Mouse (Mus musculus): Measurements from ENCODE around the gene Sdhb. TPM values are rescaled to one million over a fixed set of nuclear protein-coding genes. Genes with fewer than 3 reads are reported as not detected.

The Sdhb gene
- total RNA-seq, 1 experiment from 2014 or later, result 69.8 TPM

DNA sequence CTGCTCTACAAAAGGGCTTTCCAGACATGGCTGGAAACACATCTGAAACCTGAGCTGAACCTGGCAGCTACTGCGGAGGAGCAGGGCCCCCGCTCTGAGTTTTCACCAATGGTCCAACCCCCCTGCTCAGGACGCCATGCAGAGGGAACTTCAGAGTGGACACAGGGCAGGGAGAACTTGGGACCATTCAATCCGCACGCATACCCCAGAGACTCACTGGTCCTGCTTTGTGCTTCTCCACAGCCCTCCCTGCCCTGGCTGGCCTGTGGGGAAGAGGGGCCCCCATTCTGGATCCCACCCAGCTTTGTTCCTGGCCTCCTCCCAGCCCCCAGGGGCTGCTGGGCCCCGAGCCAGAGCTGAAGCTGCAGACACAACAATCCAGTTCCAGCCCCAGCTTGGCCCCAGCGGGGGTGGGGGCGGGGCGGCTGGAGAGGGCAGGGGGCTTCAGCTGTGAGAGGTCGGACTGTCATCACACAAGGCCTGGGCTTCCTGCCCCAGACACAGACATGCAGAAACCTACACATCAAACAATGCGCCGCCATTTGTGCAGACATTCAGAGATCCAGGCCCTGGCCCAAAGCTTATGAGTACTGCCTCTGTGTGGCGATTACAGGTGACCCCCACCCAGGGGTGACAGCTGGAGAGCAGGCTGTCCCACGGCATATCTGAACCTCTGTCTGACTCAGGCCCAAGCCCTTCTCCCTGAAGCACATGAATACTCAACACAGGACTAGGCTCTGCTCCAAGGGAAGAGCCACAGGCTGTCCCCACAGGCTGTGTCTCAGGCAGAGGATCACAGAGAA, 60.0 kb downstream of the Sdhb start:
- ATAC-seq (replicated peaks in 1 of 2; ENCODE audit: insufficient read depth in 1 of 2, low FRiP score in 2 of 2, low TSS enrichment in 1 of 2, low read depth in 1 of 2, poor library complexity in 2 of 2, severe bottlenecking in 2 of 2), result no peak

GRCm38 (mm10) chr4:141021614-141021929, 60.6 kb downstream of the Sdhb start:
- ATAC-seq (replicated peaks in 1 of 2; ENCODE audit: insufficient read depth in 1 of 2, low FRiP score in 2 of 2, low TSS enrichment in 1 of 2, low read depth in 1 of 2, poor library complexity in 2 of 2, severe bottlenecking in 2 of 2), result no peak

DNA sequence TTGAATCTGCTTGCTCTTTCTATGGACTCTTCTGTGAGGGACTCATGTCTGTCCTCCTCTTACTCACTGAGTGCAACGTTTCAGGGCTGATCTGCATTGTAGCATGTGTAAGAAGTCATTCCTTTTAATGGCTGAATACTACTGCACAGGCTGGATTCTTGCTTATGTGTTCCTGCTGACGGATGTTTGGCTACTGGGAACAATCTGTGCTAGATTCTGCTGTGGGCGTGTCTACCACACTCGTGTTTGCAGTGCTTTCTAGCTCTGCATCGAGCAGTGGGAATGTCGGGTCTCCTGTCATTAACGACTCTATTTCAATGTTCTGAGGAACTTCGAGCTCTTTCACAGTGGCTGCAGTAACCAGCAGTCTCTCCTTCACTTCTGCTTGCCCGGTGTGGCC, 63.0 kb downstream of the Sdhb start:
- no peak for ATAC-seq (replicated peaks in 1 of 2; ENCODE audit: insufficient read depth in 1 of 2, low FRiP score in 2 of 2, low TSS enrichment in 1 of 2, low read depth in 1 of 2, poor library complexity in 2 of 2, severe bottlenecking in 2 of 2)

DNA sequence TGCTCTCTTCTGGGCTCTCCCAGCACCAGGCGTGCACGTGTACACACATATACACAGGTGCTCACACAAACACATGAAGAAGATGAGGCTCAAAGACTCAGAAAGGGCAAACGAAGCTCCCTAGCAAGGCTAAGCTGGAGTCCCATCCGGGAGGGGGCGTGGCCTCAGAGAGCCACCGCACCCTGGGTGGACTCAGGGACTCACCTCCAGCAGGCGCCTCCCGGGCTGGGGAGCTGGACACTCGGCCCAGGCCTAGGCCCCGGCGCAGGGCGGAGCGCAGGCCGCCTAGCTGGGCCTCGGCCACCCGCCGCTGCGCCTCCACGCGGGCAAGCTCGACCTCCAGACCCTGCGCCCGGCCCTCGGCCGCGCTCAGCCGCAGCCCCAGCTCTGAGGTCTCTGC, 64.0 kb downstream of the Sdhb start:
- ATAC-seq (replicated peaks in 1 of 2; ENCODE audit: insufficient read depth in 1 of 2, low FRiP score in 2 of 2, low TSS enrichment in 1 of 2, low read depth in 1 of 2, poor library complexity in 2 of 2, severe bottlenecking in 2 of 2), result no peak

Other genes with a start within 250 kb of the Sdhb start
- gene Padi6, start 218.6 kb upstream of the Sdhb start, total RNA-seq (2017), result not detected in 2 replicates
- 34.5 and 41.8 TPM in 2 replicates for gene Padi4, start 187.0 kb upstream of the Sdhb start, total RNA-seq (2017)
- gene Padi3, start 150.6 kb upstream of the Sdhb start, total RNA-seq (2017), result 0.35 TPM in 1 of 2 replicates, not detected in the other
- gene Padi1, start 115.4 kb upstream of the Sdhb start, total RNA-seq (2017), result 0.25 and 0.30 TPM in 2 replicates
- gene Padi2, start 54.9 kb upstream of the Sdhb start, total RNA-seq (2017), result 11.0 and 12.1 TPM in 2 replicates
- 34.5 and 51.0 TPM in 2 replicates for gene Atp13a2, start 25.7 kb downstream of the Sdhb start, total RNA-seq (2017)
- gene Mfap2, start 49.2 kb downstream of the Sdhb start, total RNA-seq (2017), result not detected in 2 replicates
- 8.3 and 9.9 TPM in 2 replicates for gene Crocc, start 99.3 kb downstream of the Sdhb start, total RNA-seq (2017)
- gene Necap2, start 117.2 kb downstream of the Sdhb start, total RNA-seq (2017), result 44.7 and 59.7 TPM in 2 replicates
- not detected in 2 replicates for gene Spata21, start 127.1 kb downstream of the Sdhb start, total RNA-seq (2017)
- gene Szrd1, start 178.6 kb downstream of the Sdhb start, total RNA-seq (2017), result 51.7 and 59.0 TPM in 2 replicates
- gene Fbxo42, start 186.7 kb downstream of the Sdhb start, total RNA-seq (2017), result 10.0 and 11.3 TPM in 2 replicates

Data from hematopoietic stem cell, adult 5-6 weeks (primary cell).